Mouse (Mus musculus) ES-E14 (cell line): ENCODE data around the gene Vapa. TPM values are rescaled to one million over a fixed set of nuclear protein-coding genes. Genes with fewer than 3 reads are reported as not detected.

Experiments
- DNase-seq: peaks from one replicate; pipeline ENCODE4 v3.0.0-alpha.2; 2013; ENCODE audit warnings: low read depth, low spot score
- H3K27ac ChIP-seq: 2 replicates; pipeline ENCODE4 v1.5.1; 2012; ENCODE audit warnings: low read depth, mild to moderate bottlenecking, low read length, moderate library complexity, mixed read lengths; ENCODE audit not compliant: poor library complexity, insufficient read depth, severe bottlenecking
- H3K36me3 ChIP-seq: 2 replicates; pipeline ENCODE4 v1.6.1; 2012; ENCODE audit warnings: mild to moderate bottlenecking, low read length, moderate library complexity, mixed read lengths; ENCODE audit not compliant: control insufficient read depth, poor library complexity, insufficient read depth, severe bottlenecking
- H3K4me1 ChIP-seq, 2 experiments: fragments of 150-350 bp in 1 of 2; sonication (generic) in 1 of 2; 2 replicates each; pipeline ENCODE4 v1.6.1; 2012; ENCODE audit warnings: low read length in 2 of 2, mild to moderate bottlenecking in 1 of 2, mixed read lengths in 1 of 2; ENCODE audit not compliant: control insufficient read depth in 2 of 2, insufficient read depth in 2 of 2, poor library complexity in 1 of 2
- H3K4me3 ChIP-seq, 2 experiments: fragments of 150-350 bp in 1 of 2; sonication (generic) in 1 of 2; 2 replicates each; pipeline ENCODE4 v1.5.1; 2012; ENCODE audit warnings: low read length in 2 of 2, low read depth in 1 of 2, mild to moderate bottlenecking in 1 of 2, mixed read lengths in 1 of 2; ENCODE audit not compliant: insufficient read depth in 1 of 2, poor library complexity in 1 of 2, severe bottlenecking in 1 of 2
- H3K9ac ChIP-seq: 2 replicates; pipeline ENCODE4 v1.6.1; 2012; ENCODE audit warnings: low read depth, mild to moderate bottlenecking, low read length, mixed read lengths; ENCODE audit not compliant: poor library complexity, insufficient read depth, severe bottlenecking
- H3K9me3 ChIP-seq: fragments of 150-350 bp; sonication (generic); 2 replicates; pipeline ENCODE4 v1.6.1; 2012; ENCODE audit warnings: low read depth, mild to moderate bottlenecking, low read length; ENCODE audit not compliant: control insufficient read depth, insufficient read depth
- CHD2 ChIP-seq: IDR thresholded peaks from 2 replicates; pipeline ENCODE4 v1.6.1; 2014; ENCODE audit warnings: mild to moderate bottlenecking, low read depth, low read length, inconsistent platforms
- HCFC1 ChIP-seq: IDR thresholded peaks from 2 replicates; pipeline ENCODE4 v1.6.1; 2012; ENCODE audit warnings: low read length, inconsistent platforms, borderline replicate concordance; ENCODE audit not compliant: insufficient read depth
- MAFK ChIP-seq: IDR thresholded peaks from 2 replicates; pipeline ENCODE4 v1.6.1; 2014; ENCODE audit warnings: mild to moderate bottlenecking, low read depth, low read length, inconsistent platforms; ENCODE audit not compliant: insufficient read depth
- ZC3H11A ChIP-seq: IDR thresholded peaks from 2 replicates; pipeline ENCODE4 v1.6.1; 2012; ENCODE audit warnings: low read depth, mild to moderate bottlenecking, inconsistent platforms, low read length, borderline replicate concordance
- ZNF384 ChIP-seq: IDR thresholded peaks from 2 replicates; pipeline ENCODE4 v1.6.1; 2012; ENCODE audit warnings: low read depth, low read length, inconsistent platforms
- in situ Hi-C, 2 experiments: fragments of 600-800 bp; cut with MboI; formaldehyde crosslinking; loops; one replicate each; pipeline ENCODE4 v1.15.1; 2025; ENCODE audit warnings: low sequenced_read_pairs in 2 of 2, inconsistent platforms in 1 of 2; ENCODE audit not compliant: unreplicated experiment in 2 of 2
- total RNA-seq: library from RNA; depleted of rRNA; stranded (reverse); fragments of 300-350 nt; gene quantifications from 2 replicates; pipeline ENCODE4 v1.2.3, GENCODE M21; 2012

Vapa gene
- total RNA-seq, 1 experiment: 78.0 TPM

- TF ChIP-seq MAFK: no peak
- no peak for TF ChIP-seq ZNF384
- no peak for TF ChIP-seq CHD2
- no peak for TF ChIP-seq HCFC1
- TF ChIP-seq ZC3H11A: no peak
- H3K27ac ChIP-seq: no peak overlapping the region
- no peak overlapping the region for H3K9ac ChIP-seq
- no peak for DNase-seq
- peaks cover 4% of the 10 kb centered on the region for H3K36me3 ChIP-seq
- no peak overlapping the region for H3K4me3 ChIP-seq
- H3K9me3 ChIP-seq: no peaks in the 10 kb centered on the region
- in situ Hi-C loops: no loop called here
- no peaks in the 10 kb centered on the region for H3K4me1 ChIP-seq
Observed at GRCm38 (mm10) chr17:65574850-65575249, 38.5 kb downstream of the Vapa start.

- Histone ChIP-seq H3K9me3 (no peaks in the 10 kb centered on the region), H3K27ac (no peak overlapping the region), H3K36me3 (no peaks in the 10 kb centered on the region), H3K4me3 (no peak overlapping the region), H3K9ac (no peak overlapping the region), H3K4me1 (no peaks in the 10 kb centered on the region)
- in situ Hi-C loops: no loop called here
- no peak for DNase-seq
- no peak for TF ChIP-seq ZNF384
- TF ChIP-seq HCFC1: no peak
- no peak for TF ChIP-seq ZC3H11A
- TF ChIP-seq MAFK: no peak
- no peak for TF ChIP-seq CHD2
Observed at GRCm38 (mm10) chr17:65571866-65572265, 41.5 kb downstream of the Vapa start.

GRCm38 (mm10) chr17:65571466-65571865, 41.9 kb downstream of the Vapa start:
- no peak overlapping the region for H3K4me3 ChIP-seq

GRCm38 (mm10) chr17:65564189-65564588, 49.2 kb downstream of the Vapa start:
- Histone ChIP-seq H3K9ac (no peak overlapping the region), H3K9me3 (no peaks in the 10 kb centered on the region), H3K4me1 (no peaks in the 10 kb centered on the region), H3K27ac (no peak overlapping the region), H3K4me3 (no peak overlapping the region), H3K36me3 (no peaks in the 10 kb centered on the region)
- TF ChIP-seq CHD2 (no peak), MAFK (no peak), HCFC1 (no peak), ZC3H11A (no peak), ZNF384 (no peak)
- no peak for DNase-seq
- in situ Hi-C loops: no loop called here

More at GRCm38 (mm10) chr17:65571466-65571865, 41.9 kb downstream of the Vapa start:
- no peaks in the 10 kb centered on the region for H3K36me3 ChIP-seq
- no peak overlapping the region for H3K9ac ChIP-seq
- no peaks in the 10 kb centered on the region for H3K4me1 ChIP-seq
- DNase-seq: no peak
- TF ChIP-seq CHD2: no peak
- no peak for TF ChIP-seq ZC3H11A
- TF ChIP-seq HCFC1: no peak
- no peak for TF ChIP-seq ZNF384
- no peak for TF ChIP-seq MAFK
- H3K27ac ChIP-seq: no peak overlapping the region
- H3K9me3 ChIP-seq: no peaks in the 10 kb centered on the region
- in situ Hi-C loops: no loop called here

- Histone ChIP-seq H3K9ac (no peak overlapping the region), H3K4me1 (peaks cover 0 to 8% of the 10 kb centered on the region in 2 experiments; a peak in 1 of 4 replicates), H3K27ac (no peak overlapping the region), H3K36me3 (no peaks in the 10 kb centered on the region), H3K4me3 (no peak overlapping the region), H3K9me3 (no peaks in the 10 kb centered on the region)
- in situ Hi-C loops: no loop called here
- TF ChIP-seq ZNF384 (no peak), CHD2 (no peak), HCFC1 (no peak), MAFK (no peak), ZC3H11A (no peak)
- DNase-seq: no peak
Observed at GRCm38 (mm10) chr17:65563345-65563744, 50.0 kb downstream of the Vapa start.
